Mouse (Mus musculus) retina, embryonic 14.5 days (tissue): ENCODE results near the gene Hnf1a.
A peak's percentile ranks its signal among the peaks of the same experiment; 100 is the strongest.

Experiments used
- DNase-seq: peaks from one replicate; pipeline ENCODE4 v3.0.0-alpha.2; 2015; ENCODE audit warnings: low spot score

Hnf1a gene

DNA sequence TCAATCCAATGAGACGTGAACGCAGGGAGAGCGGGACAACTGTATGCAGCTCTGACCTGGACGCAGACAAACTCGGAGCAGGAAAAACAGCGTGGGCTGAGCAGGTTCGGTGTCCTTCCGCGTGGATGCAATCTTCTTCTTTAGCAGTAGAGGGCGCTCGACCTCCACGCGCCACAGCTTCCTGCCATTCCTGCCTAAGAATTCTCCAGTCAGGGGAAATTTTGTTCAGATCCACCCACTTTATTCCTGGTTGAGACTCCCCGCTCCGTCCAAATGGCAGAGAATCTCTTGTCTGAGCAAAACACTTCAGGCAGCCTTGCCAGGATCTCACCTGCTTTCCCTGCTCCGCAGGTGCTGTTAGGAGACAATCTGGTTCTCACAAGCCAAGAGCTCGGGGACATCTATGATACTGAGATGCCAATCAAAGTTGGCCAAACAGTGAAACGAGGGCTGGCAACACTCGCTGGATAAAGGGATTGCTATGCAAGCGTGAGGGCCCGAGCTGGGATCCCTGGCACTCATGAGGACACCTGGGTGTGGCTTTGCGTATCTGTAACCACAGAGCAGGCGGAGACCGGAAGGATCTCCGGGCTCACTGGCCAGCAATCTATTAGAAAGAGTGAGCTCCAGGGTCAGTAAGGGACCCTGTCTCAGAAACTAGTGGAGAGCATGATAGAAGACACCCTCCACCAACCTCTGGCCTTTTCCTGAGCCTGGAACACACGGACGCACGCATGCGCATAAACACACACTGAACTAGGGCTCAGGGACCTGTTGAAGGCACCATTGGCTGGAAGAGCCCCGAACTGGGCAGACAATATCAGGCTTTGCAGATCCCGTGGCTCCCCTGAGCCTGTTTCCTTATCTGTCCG is 8.6 kb upstream of the Hnf1a start:
- DNase-seq = peak; percentile 89

- peak; percentile 72 for DNase-seq
These were observed 8.0 kb upstream of the Hnf1a start for GRCm38 (mm10) chr5:114978888-114979249.

GRCm38 (mm10) chr5:114978473-114978872 is 7.6 kb upstream of the Hnf1a start:
- DNase-seq = no peak

DNA sequence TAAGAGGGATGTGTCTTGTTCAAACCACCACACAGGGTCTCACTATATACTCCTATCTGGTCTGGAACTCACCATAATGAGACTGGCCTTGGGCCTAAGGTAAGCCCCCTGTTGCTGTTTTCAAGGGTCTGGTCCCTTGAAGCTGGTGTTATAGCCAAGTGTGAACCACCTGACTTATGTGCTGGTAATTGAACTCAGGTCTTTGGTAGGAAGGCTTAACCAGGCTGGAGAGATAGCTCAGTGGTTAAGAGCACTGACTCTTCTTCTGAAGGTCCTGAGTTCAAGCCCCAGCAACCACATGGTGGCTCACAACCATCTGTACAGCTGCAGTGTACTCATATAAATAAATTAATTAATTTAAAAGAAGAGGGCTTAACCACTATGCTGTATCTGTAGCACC is 6.0 kb upstream of the Hnf1a start:
- no peak for DNase-seq

- DNase-seq = no peak
These were observed 2.2 kb upstream of the Hnf1a start for GRCm38 (mm10) chr5:114973131-114973530.

DNA sequence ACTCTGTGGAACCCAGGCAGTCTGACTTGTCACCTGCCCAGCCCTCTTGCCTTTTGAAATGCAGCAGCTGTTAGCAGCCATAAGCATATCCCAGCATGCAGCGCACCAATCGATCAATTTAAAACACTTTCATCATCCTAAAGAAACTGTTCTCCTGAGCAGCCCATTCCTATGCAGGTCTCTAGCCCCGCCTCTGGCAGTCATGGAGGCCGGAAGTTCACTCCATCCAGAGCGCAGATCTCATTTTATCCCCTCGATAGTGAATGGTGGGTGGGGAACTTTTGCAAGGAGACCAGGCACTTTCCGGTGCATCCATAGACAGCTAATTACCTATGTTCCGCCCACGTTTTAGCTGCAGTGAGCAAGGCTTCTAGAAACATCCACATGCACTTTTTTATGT is 1.3 kb upstream of the Hnf1a start:
- no peak for DNase-seq

DNA sequence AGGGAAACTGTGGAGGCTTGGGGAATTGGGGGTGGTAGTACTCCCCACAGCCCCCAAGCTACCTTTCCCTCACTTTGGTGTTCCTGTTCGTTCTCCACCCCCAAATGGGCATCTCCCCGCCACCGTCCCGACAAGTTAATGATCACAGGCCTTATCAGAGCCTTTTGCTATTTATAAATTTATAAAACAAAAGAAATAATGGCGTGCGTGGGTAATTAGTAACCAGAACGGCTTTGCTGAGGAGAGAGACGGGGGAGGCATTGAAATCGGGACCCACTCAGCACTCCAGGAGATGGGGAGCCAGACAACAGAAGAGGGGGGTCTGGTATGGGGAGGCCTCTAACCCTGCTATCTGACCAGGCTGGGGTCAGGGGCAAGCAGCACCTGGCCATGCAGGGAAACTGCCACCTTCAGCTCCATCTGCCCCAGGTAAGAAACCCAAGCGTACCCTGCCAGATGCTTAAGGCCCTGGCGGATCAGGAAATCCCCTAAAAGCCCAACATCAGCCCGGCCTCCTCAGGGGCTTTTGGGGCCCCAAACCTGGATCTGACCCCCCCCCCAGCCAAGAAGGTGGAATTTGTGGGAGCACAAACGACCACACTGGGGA is 1.2 kb downstream of the Hnf1a start:
- DNase-seq = no peak

GRCm38 (mm10) chr5:114969064-114969463 is 1.8 kb downstream of the Hnf1a start:
- DNase-seq = no peak

GRCm38 (mm10) chr5:114968651-114969050 is 2.2 kb downstream of the Hnf1a start:
- DNase-seq = no peak

- DNase-seq = no peak
These were observed 3.2 kb downstream of the Hnf1a start for GRCm38 (mm10) chr5:114967523-114968268.

GRCm38 (mm10) chr5:114964967-114965898 is 5.7 kb downstream of the Hnf1a start:
- DNase-seq = no peak

GRCm38 (mm10) chr5:114964315-114964966 is 6.5 kb downstream of the Hnf1a start:
- no peak for DNase-seq

- DNase-seq = no peak
These were observed 9.1 kb downstream of the Hnf1a start for GRCm38 (mm10) chr5:114961590-114962360.

GRCm38 (mm10) chr5:114958069-114958468 is 12.8 kb downstream of the Hnf1a start:
- DNase-seq = no peak

GRCm38 (mm10) chr5:114953326-114953725 is 17.6 kb downstream of the Hnf1a start:
- no peak for DNase-seq

- no peak for DNase-seq
These were observed 19.5 kb downstream of the Hnf1a start for GRCm38 (mm10) chr5:114951279-114951880.

GRCm38 (mm10) chr5:114950669-114951068 is 20.2 kb downstream of the Hnf1a start:
- no peak for DNase-seq

DNA sequence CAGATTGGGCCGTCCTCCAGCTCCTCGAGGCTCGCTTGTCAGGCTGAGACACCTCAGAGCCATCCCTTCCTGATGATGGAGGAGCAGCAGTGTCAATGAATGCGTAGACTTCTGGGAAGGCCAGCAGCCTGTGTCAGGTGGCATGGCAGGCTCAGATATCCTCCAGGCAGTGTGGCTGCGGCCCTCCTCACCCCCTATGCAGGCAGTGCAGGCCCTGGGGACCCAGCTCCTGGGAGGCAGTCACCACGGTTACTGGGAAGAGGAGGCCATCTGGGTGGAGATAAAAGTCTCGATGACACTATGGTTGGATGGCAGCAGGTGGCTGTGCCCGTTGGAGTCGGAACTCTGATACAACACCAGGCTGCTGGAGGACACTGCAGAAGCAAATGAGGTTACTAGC is 21.1 kb downstream of the Hnf1a start:
- DNase-seq = no peak

DNA sequence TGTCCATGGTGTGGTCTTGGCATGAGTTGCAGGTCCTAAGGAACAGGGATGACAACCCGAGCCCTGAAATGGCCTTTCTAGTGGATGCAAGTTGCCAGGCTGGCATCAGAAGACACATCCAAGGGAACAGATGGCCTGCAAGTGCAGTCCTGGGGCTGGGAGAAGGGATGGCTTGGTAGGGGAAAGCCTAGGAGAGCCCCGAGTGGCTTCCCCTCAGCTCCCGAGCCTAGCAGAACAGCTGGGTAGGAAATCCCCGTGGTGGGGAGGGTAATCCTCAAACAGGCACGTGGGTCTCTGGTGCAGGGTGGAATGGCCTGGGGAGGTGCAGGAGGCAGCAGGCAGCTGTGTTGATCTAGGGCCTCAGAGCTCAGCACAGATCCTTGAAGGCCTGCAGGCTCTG is 21.6 kb downstream of the Hnf1a start:
- no peak for DNase-seq

- no peak for DNase-seq
These were observed 22.0 kb downstream of the Hnf1a start for GRCm38 (mm10) chr5:114948891-114949290.
